Mouse (Mus musculus): ENCODE results near the gene Stxbp6. TPM values are rescaled to one million over a fixed set of nuclear protein-coding genes. Genes with fewer than 3 reads are reported as not detected.

Stxbp6 gene
- polyA plus RNA-seq, 1 experiment from 2014 or later, result 20.4 TPM

GRCm38 (mm10) chr12:44840585-44840984, 233.9 kb downstream of the Stxbp6 start:
- no peak for ATAC-seq (ENCODE audit: low FRiP score, low read depth)

DNA sequence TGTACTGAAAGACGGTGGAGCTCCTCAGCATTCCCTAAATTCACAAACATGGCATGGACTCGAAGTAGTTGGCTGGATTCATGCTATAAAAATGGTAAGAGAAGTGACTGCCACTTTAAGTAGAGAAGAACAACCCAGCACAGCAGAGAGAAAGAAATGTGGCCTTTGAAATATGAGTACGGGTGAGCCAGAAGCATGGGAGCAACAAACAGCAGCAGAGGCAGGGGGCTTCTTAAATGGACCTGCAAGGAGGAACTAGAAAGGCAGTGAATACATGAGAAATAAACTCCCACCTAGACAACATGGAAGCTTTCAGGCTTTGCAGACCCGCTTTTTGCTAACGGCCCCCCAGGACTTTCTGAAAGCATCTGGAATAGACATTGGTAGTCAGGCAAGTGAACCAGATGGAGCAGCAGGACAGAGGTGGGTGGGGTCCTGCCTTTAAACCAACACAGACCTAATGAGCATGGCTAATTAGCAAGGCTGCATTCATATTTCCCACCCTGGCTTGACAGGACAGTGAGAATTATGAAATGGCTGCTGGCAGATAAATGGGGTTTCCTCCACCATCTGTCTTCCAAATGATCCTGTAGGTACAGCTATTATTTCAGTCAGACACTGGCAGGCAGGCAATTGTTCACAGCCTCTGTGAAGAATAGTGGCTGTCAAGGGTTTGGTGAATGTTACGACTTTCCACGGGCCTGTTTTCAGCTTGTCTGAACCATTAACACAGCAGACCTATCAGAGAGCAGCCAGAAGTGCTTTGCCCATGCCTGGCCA, 234.7 kb downstream of the Stxbp6 start:
- 6% methylated on average over 7 of the region's 7 CpGs for WGBS
- peak; percentile 73 for ATAC-seq (ENCODE audit: low FRiP score, low read depth)
- H3K4me2 ChIP-seq (replicated peaks), result peak overlapping the region; percentile 27

More at GRCm38 (mm10) chr12:44840585-44840984, 233.9 kb downstream of the Stxbp6 start:
- Histone ChIP-seq H3K9ac (no peak overlapping the region), H3K4me3 (no peak overlapping the region), H3K9me3 (no peaks in the 10 kb centered on the region), H3K27ac (no peak overlapping the region), H3K27me3 (no peaks in the 10 kb centered on the region; the same call in 1 of the 2 replicates), H3K4me1 (peaks cover 12% of the 10 kb centered on the region), H3K4me2 (replicated peaks) (no peak overlapping the region), H3K36me3 (no peaks in the 10 kb centered on the region)
- 57% methylated on average over 2 of the region's 2 CpGs for WGBS

GRCm38 (mm10) chr12:44835879-44836467, 238.5 kb downstream of the Stxbp6 start:
- 19% methylated on average over 1 of the region's 1 CpGs for WGBS
- Histone ChIP-seq H3K36me3 (no peaks in the 10 kb centered on the region), H3K9ac (no peak overlapping the region), H3K9me3 (0 out of 2 replicates have a peak, but pooled peaks cover 2% of the 10 kb centered on the region), H3K27ac (no peak overlapping the region), H3K4me3 (no peak overlapping the region), H3K4me2 (replicated peaks) (no peak overlapping the region), H3K4me1 (peaks cover 12% of the 10 kb centered on the region), H3K27me3 (no peaks in the 10 kb centered on the region)
- ATAC-seq (ENCODE audit: low FRiP score, low read depth), result no peak

More for the DNA sequence above, 234.7 kb downstream of the Stxbp6 start:
- H3K9ac ChIP-seq, result no peak overlapping the region
- H3K27ac ChIP-seq, result peak overlapping the region; percentile 39; the same call in 1 of the 2 replicates
- H3K36me3 ChIP-seq, result no peaks in the 10 kb centered on the region
- H3K27me3 ChIP-seq, result no peaks in the 10 kb centered on the region; the same call in 1 of the 2 replicates
- H3K4me3 ChIP-seq, result no peak overlapping the region
- peaks cover 12% of the 10 kb centered on the region for H3K4me1 ChIP-seq
- H3K9me3 ChIP-seq, result no peaks in the 10 kb centered on the region

- H3K9me3 ChIP-seq, result no peaks in the 10 kb centered on the region
- no peak overlapping the region for H3K4me3 ChIP-seq
- H3K4me2 ChIP-seq (replicated peaks), result no peak overlapping the region
- H3K9ac ChIP-seq, result no peak overlapping the region
- no peaks in the 10 kb centered on the region for H3K36me3 ChIP-seq
- H3K4me1 ChIP-seq, result no peaks in the 10 kb centered on the region
- H3K27me3 ChIP-seq, result no peaks in the 10 kb centered on the region
- 70% methylated on average over 2 of the region's 2 CpGs for WGBS
- no peak overlapping the region for H3K27ac ChIP-seq
- ATAC-seq (ENCODE audit: low FRiP score, low read depth), result no peak
Observed at GRCm38 (mm10) chr12:44811895-44812294, 262.6 kb downstream of the Stxbp6 start.

DNA sequence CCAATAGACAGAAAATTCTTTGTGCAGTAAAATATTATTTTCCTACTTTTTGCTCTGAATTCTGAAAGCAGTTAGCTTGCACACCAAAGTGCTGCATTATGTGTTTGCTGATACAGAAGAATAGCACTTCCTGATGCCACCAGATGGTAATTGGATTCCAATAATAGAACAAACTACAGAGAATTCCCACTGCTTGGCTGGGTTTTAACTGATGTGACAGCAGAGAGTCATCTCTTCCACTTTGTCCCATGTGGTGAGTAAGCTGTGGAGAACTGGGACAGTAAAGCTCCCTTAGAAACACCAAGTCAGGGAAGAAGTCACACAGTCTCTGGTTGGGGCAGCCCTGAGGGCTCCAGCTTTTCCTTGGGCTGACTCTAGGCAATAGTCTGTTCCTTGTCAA, 270.3 kb downstream of the Stxbp6 start:
- H3K9me3 ChIP-seq, result no peaks in the 10 kb centered on the region
- no peak for ATAC-seq (ENCODE audit: low FRiP score, low read depth)
- H3K9ac ChIP-seq, result no peak overlapping the region
- no peaks in the 10 kb centered on the region for H3K27me3 ChIP-seq
- H3K4me2 ChIP-seq (replicated peaks), result no peak overlapping the region
- H3K4me1 ChIP-seq, result no peaks in the 10 kb centered on the region
- H3K27ac ChIP-seq, result no peak overlapping the region
- H3K36me3 ChIP-seq, result no peaks in the 10 kb centered on the region
- H3K4me3 ChIP-seq, result no peak overlapping the region

Measured in limb, embryonic 13.5 days (tissue).